Mouse (Mus musculus) erythroblast, adult 5-6 weeks (primary cell): Measurements from ENCODE around the gene Tnfaip8l1. TPM values are rescaled to one million over a fixed set of nuclear protein-coding genes. Genes with fewer than 3 reads are reported as not detected.
A peak's percentile ranks its signal among the peaks of the same experiment; 100 is the strongest.

Experiments used
- ATAC-seq: replicated peaks from 2 replicates; pipeline ENCODE4 v1.8.0; 2016; ENCODE audit warnings: moderate number of reproducible peaks, mild to moderate bottlenecking, moderate TSS enrichment, inconsistent platforms; ENCODE audit not compliant: poor library complexity, low FRiP score, severe bottlenecking
- total RNA-seq, 2 experiments: library from RNA; stranded (forward) in 1 of 2; stranded (reverse) in 1 of 2; fragments of 150-400 nt in 1 of 2; fragments of 200-764, 138-1000 nt in 1 of 2; gene quantifications; 2 replicates each; pipeline versions ENCODE4 v1.2.3 to v1.2.4; 2015 to 2017; ENCODE audit warnings: low replicate concordance in 2 of 2

The Tnfaip8l1 gene
- total RNA-seq (2015; ENCODE audit: low replicate concordance) (0.38 and 0.84 TPM in 2 replicates), total RNA-seq (2017; ENCODE audit: low replicate concordance) (0.28 TPM in 1 of 2 replicates, not detected in the other)

GRCm38 (mm10) chr17:56162231-56162774 is at the start of gene Tnfaip8l1:
Gene Tnfaip8l1 (plus strand): TSS chr17:56162477.
- ATAC-seq, result peak; percentile 96

- ATAC-seq, result no peak
Measured at GRCm38 (mm10) chr17:56112743-56113142, 49.5 kb upstream of the Tnfaip8l1 start.

GRCm38 (mm10) chr17:56116193-56116592 is 46.1 kb upstream of the Tnfaip8l1 start:
- ATAC-seq, result no peak

GRCm38 (mm10) chr17:56117251-56117710 is 45.0 kb upstream of the Tnfaip8l1 start, which contains the start of gene Plin5:
Gene Plin5 (minus strand): TSS chr17:56117596.
- ATAC-seq, result no peak

GRCm38 (mm10) chr17:56119431-56119830 is 42.8 kb upstream of the Tnfaip8l1 start:
- no peak for ATAC-seq

- no peak for ATAC-seq
Measured at GRCm38 (mm10) chr17:56119981-56120880, 42.0 kb upstream of the Tnfaip8l1 start.

- ATAC-seq, result no peak
Measured at GRCm38 (mm10) chr17:56121826-56122225, 40.5 kb upstream of the Tnfaip8l1 start, which contains the start of gene Lrg1. Gene Lrg1 (minus strand): TSS chr17:56122001.

GRCm38 (mm10) chr17:56123161-56123560 is 39.1 kb upstream of the Tnfaip8l1 start:
- ATAC-seq, result no peak

GRCm38 (mm10) chr17:56123681-56124340 is 38.5 kb upstream of the Tnfaip8l1 start:
- no peak for ATAC-seq

- peak; percentile 55 for ATAC-seq
Measured at GRCm38 (mm10) chr17:56124377-56125275, 37.7 kb upstream of the Tnfaip8l1 start.

GRCm38 (mm10) chr17:56125276-56125630 is 37.0 kb upstream of the Tnfaip8l1 start:
- no peak for ATAC-seq

GRCm38 (mm10) chr17:56126175-56126574 is 36.1 kb upstream of the Tnfaip8l1 start:
- no peak for ATAC-seq

GRCm38 (mm10) chr17:56128246-56128645 is 34.0 kb upstream of the Tnfaip8l1 start:
- ATAC-seq, result no peak

- no peak for ATAC-seq
Measured at GRCm38 (mm10) chr17:56131136-56131535, 31.1 kb upstream of the Tnfaip8l1 start.

GRCm38 (mm10) chr17:56131814-56132213 is 30.5 kb upstream of the Tnfaip8l1 start:
- peak; percentile 58; the same call in 1 of the 2 replicates for ATAC-seq

- peak; percentile 45 for ATAC-seq
Measured at GRCm38 (mm10) chr17:56132661-56133060, 29.6 kb upstream of the Tnfaip8l1 start.

- no peak for ATAC-seq
Measured at GRCm38 (mm10) chr17:56133457-56134363, 28.6 kb upstream of the Tnfaip8l1 start.

- peak; percentile 47; the same call in 1 of the 2 replicates for ATAC-seq
Measured at GRCm38 (mm10) chr17:56134463-56134971, 27.8 kb upstream of the Tnfaip8l1 start.
